Mouse (Mus musculus) intestine, embryonic 16.5 days (tissue): Measurements from ENCODE around the gene Slc29a3. TPM values are rescaled to one million over a fixed set of nuclear protein-coding genes. Genes with fewer than 3 reads are reported as not detected.

Experiments
- ATAC-seq: fragments of 200-750 bp; cut with Nextera tagmentation; 2 replicates; pipeline ENCODE4 v1.8.0; 2017; ENCODE audit warnings: moderate TSS enrichment, moderate library complexity
- H3K27ac ChIP-seq: fragments of 300-500 bp; sonication (generic); 2 replicates; pipeline ENCODE4 v1.5.1; 2014; ENCODE audit warnings: mild to moderate bottlenecking, low read length
- H3K27me3 ChIP-seq: fragments of 300-500 bp; sonication (generic); replicated peaks from 2 replicates; pipeline ENCODE4 v1.6.1; 2014; ENCODE audit warnings: low read length, control low read depth, mixed read lengths; ENCODE audit not compliant: control insufficient read depth, insufficient read depth
- H3K36me3 ChIP-seq: fragments of 300-500 bp; sonication (generic); 2 replicates; pipeline ENCODE4 v1.6.1; 2014; ENCODE audit warnings: low read length, control low read depth; ENCODE audit not compliant: control insufficient read depth, insufficient read depth
- H3K4me1 ChIP-seq: fragments of 300-500 bp; sonication (generic); 2 replicates; pipeline ENCODE4 v1.6.1; 2014; ENCODE audit warnings: low read length, control low read depth, mixed read lengths; ENCODE audit not compliant: control insufficient read depth, insufficient read depth
- H3K4me2 ChIP-seq: fragments of 300-500 bp; sonication (generic); 2 replicates; pipeline ENCODE4 v1.6.1; 2014; ENCODE audit warnings: low read depth, low read length, control low read depth
- H3K4me3 ChIP-seq: fragments of 300-500 bp; sonication (generic); 2 replicates; pipeline ENCODE4 v1.5.1; 2014; ENCODE audit warnings: mild to moderate bottlenecking, low read length
- H3K9ac ChIP-seq: fragments of 300-500 bp; sonication (generic); 2 replicates; pipeline ENCODE4 v1.6.1; 2014; ENCODE audit warnings: low read depth, low read length
- H3K9me3 ChIP-seq: fragments of 300-500 bp; sonication (generic); 2 replicates; pipeline ENCODE4 v1.6.1; 2016; ENCODE audit warnings: low read length, control low read depth; ENCODE audit not compliant: control insufficient read depth
- WGBS: fragments of 180-500 bp; shearing (Covaris S2); extraction: QIAGEN DNeasy Blood & Tissue Kit; methylation state at CpG from one replicate; pipeline ENCODE4 v1.1.7; 2014; 5-methylcytosine and 5-hydroxymethylcytosine counted together
- polyA plus RNA-seq: library from polyadenylated mRNA; unstranded; fragments of >200 nt; fragmentation: Nextera tagmentation; extraction: Ambion mirVana; gene quantifications from 2 replicates; pipeline ENCODE4 v1.2.1, GENCODE M21; 2015

The Slc29a3 gene
- polyA plus RNA-seq, 1 experiment from 2014 or later, result 8.2 TPM

- no peaks in the 10 kb centered on the region for H3K36me3 ChIP-seq
- H3K27me3 ChIP-seq, result no peaks in the 10 kb centered on the region
- H3K4me1 ChIP-seq, result no peaks in the 10 kb centered on the region
- H3K9me3 ChIP-seq, result no peaks in the 10 kb centered on the region
- no peak overlapping the region for H3K27ac ChIP-seq
- H3K4me2 ChIP-seq, result no peak overlapping the region
- ATAC-seq, result no peak
- H3K9ac ChIP-seq, result no peak overlapping the region
- 70% methylated on average over 11 of the region's 11 CpGs for WGBS
- no peak overlapping the region for H3K4me3 ChIP-seq
Observed at GRCm38 (mm10) chr10:60737169-60737728, 15.3 kb downstream of the Slc29a3 start.

DNA sequence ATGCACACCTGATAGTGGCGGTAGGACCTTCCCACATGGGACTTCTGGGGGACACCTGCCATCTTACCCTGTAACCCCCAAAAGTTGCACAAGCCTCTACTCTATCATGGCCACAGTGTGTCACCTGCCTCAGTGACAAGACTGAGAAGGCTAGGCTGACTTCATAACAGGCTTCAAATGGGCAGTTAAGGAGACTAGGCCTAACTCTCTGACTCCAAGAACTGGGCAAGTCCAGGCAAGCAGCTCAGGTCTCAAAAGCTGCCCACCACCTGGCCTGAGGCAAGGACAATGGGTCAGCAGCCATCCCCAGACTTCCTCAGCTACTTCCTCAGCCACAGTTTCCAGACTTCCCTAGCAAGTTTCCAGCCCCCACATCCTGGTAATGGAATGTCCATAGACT, 16.9 kb downstream of the Slc29a3 start:
- no peak overlapping the region for H3K27ac ChIP-seq
- no peak overlapping the region for H3K4me3 ChIP-seq
- no peaks in the 10 kb centered on the region for H3K36me3 ChIP-seq
- ATAC-seq, result no peak
- H3K9ac ChIP-seq, result no peak overlapping the region
- no peaks in the 10 kb centered on the region for H3K4me1 ChIP-seq
- no peaks in the 10 kb centered on the region for H3K9me3 ChIP-seq
- WGBS, result 100% methylated on average over 1 of the region's 1 CpGs
- H3K4me2 ChIP-seq, result no peak overlapping the region
- no peaks in the 10 kb centered on the region for H3K27me3 ChIP-seq

- no peaks in the 10 kb centered on the region for H3K4me1 ChIP-seq
- H3K27ac ChIP-seq, result no peak overlapping the region
- WGBS, result 80% methylated on average over 8 of the region's 8 CpGs
- H3K9ac ChIP-seq, result no peak overlapping the region
- no peaks in the 10 kb centered on the region for H3K27me3 ChIP-seq
- no peaks in the 10 kb centered on the region for H3K9me3 ChIP-seq
- no peak for ATAC-seq
- H3K4me2 ChIP-seq, result no peak overlapping the region
- H3K36me3 ChIP-seq, result no peaks in the 10 kb centered on the region
- H3K4me3 ChIP-seq, result no peak overlapping the region
Observed at GRCm38 (mm10) chr10:60733471-60733870, 19.1 kb downstream of the Slc29a3 start.

DNA sequence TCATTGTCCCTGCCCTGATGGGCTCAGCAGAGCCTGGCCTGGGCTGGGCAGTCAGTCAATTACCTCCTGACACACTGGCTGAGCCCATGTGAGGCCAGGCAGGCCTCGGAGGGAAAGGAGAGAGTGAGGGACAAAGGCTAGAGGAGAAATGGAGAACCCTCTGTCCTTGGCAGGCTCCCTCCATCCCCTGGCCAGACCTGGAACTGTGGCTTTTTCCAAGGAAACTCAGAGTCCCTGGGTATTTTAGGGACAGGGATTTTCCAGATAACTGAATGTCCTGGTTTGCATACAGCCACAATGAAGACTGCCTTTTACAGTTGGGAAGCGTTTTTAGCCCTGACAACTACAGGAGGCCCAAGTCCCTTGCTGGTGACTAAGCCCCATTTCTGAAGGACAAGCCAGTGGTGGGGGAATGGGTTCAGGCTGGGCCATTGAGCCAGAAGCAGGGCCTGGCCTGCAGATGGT, 20.2 kb downstream of the Slc29a3 start:
- 52% methylated on average over 2 of the region's 2 CpGs for WGBS
- Histone ChIP-seq H3K4me2 (no peak overlapping the region), H3K36me3 (no peaks in the 10 kb centered on the region), H3K9me3 (no peaks in the 10 kb centered on the region), H3K4me1 (peaks cover 6% of the 10 kb centered on the region; the same call in 1 of the 2 replicates), H3K4me3 (no peak overlapping the region), H3K9ac (no peak overlapping the region), H3K27me3 (no peaks in the 10 kb centered on the region), H3K27ac (no peak overlapping the region)
- ATAC-seq, result no peak

DNA sequence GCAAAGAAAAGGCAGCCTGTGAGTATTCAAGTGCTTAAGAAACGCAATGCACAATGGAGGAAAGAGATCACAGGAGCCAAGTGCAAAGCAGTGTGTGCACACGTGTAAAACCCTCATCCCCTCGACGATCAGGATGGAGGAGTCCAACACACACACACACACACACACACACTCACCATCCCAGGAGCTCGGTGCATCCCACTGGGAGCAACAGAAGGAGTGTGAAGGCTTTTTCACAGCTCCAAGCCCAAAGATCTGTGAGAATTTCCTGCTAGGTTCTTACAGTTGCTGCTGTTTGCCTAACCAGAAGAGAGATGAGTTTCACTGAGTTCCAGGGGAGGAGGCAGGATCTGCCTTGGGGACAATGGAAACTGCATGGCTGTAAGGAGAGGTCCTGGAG, 20.9 kb downstream of the Slc29a3 start:
- no peaks in the 10 kb centered on the region for H3K27me3 ChIP-seq
- H3K9ac ChIP-seq, result no peak overlapping the region
- no peaks in the 10 kb centered on the region for H3K9me3 ChIP-seq
- no peak overlapping the region for H3K4me3 ChIP-seq
- no peak for ATAC-seq
- no peak overlapping the region for H3K27ac ChIP-seq
- H3K4me1 ChIP-seq, result peaks cover 6% of the 10 kb centered on the region; the same call in 1 of the 2 replicates
- no peak overlapping the region for H3K4me2 ChIP-seq
- WGBS, result 32% methylated on average over 5 of the region's 5 CpGs
- H3K36me3 ChIP-seq, result no peaks in the 10 kb centered on the region

- 35% methylated on average over 5 of the region's 5 CpGs for WGBS
- no peak overlapping the region for H3K4me2 ChIP-seq
- H3K9ac ChIP-seq, result no peak overlapping the region
- no peaks in the 10 kb centered on the region; the same call in 1 of the 2 replicates for H3K36me3 ChIP-seq
- H3K4me3 ChIP-seq, result no peak overlapping the region
- no peak overlapping the region for H3K27ac ChIP-seq
- ATAC-seq, result peak; percentile 42; the same call in 1 of the 2 replicates
- peaks cover 6% of the 10 kb centered on the region; the same call in 1 of the 2 replicates for H3K4me1 ChIP-seq
- H3K9me3 ChIP-seq, result no peaks in the 10 kb centered on the region
- H3K27me3 ChIP-seq, result no peaks in the 10 kb centered on the region
Observed at GRCm38 (mm10) chr10:60727301-60727700, 25.3 kb downstream of the Slc29a3 start.

DNA sequence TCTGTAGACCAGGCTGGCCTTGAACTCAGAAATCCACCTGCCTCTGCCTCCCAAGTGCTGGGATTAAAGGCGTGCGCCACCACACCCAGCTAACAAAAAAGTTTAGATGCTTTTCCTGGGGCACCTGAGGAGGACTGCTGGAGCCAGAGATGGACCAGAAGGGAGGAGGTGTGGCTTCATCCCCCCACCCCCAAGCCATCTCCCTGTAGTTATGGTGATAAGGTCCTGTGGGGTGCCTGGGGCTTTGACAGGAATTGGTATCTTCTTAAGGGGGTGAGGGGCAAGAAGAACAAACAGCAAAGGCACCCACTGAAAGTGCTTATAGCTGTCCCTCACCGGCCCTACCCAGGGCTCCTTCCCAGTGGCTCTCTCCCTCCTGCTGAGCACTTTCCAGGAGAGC, 25.7 kb downstream of the Slc29a3 start:
- Histone ChIP-seq H3K9me3 (no peaks in the 10 kb centered on the region), H3K36me3 (no peaks in the 10 kb centered on the region; the same call in 1 of the 2 replicates), H3K4me2 (no peak overlapping the region), H3K9ac (no peak overlapping the region), H3K27ac (no peak overlapping the region), H3K4me1 (peaks cover 6% of the 10 kb centered on the region; the same call in 1 of the 2 replicates), H3K27me3 (no peaks in the 10 kb centered on the region), H3K4me3 (no peak overlapping the region)
- no peak for ATAC-seq
- 86% methylated on average over 3 of the region's 3 CpGs for WGBS

DNA sequence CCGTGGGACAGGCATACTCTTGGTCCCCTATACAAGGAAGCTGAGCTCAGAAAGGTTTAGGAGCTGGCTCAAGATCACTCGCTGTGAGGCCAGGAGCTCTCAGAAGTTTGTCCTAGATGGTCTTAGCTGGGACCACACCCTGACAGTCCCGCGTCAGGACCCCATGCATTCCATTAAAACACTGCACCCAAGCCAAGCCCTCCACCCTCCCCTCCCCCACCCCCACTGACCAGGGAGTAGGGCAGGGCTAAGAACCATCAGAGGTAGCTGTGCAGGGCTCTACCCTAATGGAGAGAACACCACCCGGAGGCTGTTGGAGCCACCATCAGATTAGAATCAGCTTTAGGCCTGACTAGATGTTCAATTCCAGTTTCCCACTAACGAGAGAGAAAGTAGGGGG, 28.1 kb downstream of the Slc29a3 start:
- H3K27me3 ChIP-seq, result no peaks in the 10 kb centered on the region
- no peaks in the 10 kb centered on the region for H3K9me3 ChIP-seq
- H3K4me1 ChIP-seq, result peaks cover 6% of the 10 kb centered on the region; the same call in 1 of the 2 replicates
- WGBS, result 76% methylated on average over 6 of the region's 6 CpGs
- H3K4me3 ChIP-seq, result no peak overlapping the region
- no peak overlapping the region for H3K27ac ChIP-seq
- H3K9ac ChIP-seq, result no peak overlapping the region
- H3K4me2 ChIP-seq, result no peak overlapping the region
- no peak for ATAC-seq
- H3K36me3 ChIP-seq, result no peaks in the 10 kb centered on the region; the same call in 1 of the 2 replicates

DNA sequence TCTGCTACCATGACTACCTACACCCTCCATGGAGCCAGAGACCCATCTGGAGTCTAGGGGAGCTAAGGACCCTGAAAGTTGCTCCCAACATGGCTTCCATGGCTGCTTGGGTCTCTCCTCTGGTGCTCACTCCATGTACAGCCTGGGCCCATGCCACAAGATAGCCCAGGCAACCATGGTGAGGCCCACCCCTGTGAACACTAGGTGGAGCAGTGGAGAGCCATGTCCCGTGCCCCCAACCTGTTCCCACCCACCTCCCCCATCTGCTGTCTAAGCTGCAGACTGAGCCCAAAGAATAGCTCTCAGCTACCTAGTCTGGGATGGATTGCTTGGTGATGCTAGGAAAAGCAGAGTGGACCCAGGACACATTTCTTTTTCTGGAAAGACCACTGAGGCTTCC, 29.2 kb downstream of the Slc29a3 start:
- Histone ChIP-seq H3K4me1 (peaks cover 6% of the 10 kb centered on the region; the same call in 1 of the 2 replicates), H3K27ac (no peak overlapping the region), H3K4me3 (no peak overlapping the region), H3K4me2 (no peak overlapping the region), H3K9ac (no peak overlapping the region), H3K27me3 (no peaks in the 10 kb centered on the region), H3K9me3 (no peaks in the 10 kb centered on the region), H3K36me3 (peaks cover 3% of the 10 kb centered on the region)
- 44% methylated on average over 1 of the region's 1 CpGs for WGBS
- no peak for ATAC-seq

GRCm38 (mm10) chr10:60721640-60722039, 31.0 kb downstream of the Slc29a3 start:
- H3K4me2 ChIP-seq, result no peak overlapping the region
- ATAC-seq, result no peak
- WGBS, result 54% methylated on average over 12 of the region's 12 CpGs
- H3K36me3 ChIP-seq, result peaks cover 3% of the 10 kb centered on the region
- no peaks in the 10 kb centered on the region for H3K9me3 ChIP-seq
- H3K4me1 ChIP-seq, result no peaks in the 10 kb centered on the region
- H3K27me3 ChIP-seq, result no peaks in the 10 kb centered on the region
- no peak overlapping the region for H3K4me3 ChIP-seq
- H3K27ac ChIP-seq, result no peak overlapping the region
- H3K9ac ChIP-seq, result no peak overlapping the region
